Mouse (Mus musculus) heart, adult 2 months (tissue): ENCODE measurements around the gene Smarce1. TPM values are rescaled to one million over a fixed set of nuclear protein-coding genes. Genes with fewer than 3 reads are reported as not detected.
A peak's percentile ranks its signal among the peaks of the same experiment; 100 is the strongest.

ENCODE experiments used
- DNase-seq, 2 experiments: peaks; one replicate each; pipeline ENCODE4 v3.0.0; 2021
- H3K27ac ChIP-seq: fragments of 200-600 bp; 2 replicates; pipeline ENCODE4 v1.8.1; 2022
- H3K27me3 ChIP-seq: fragments of 200-500 bp; 2 replicates; pipeline ENCODE4 v1.6.1; 2012; ENCODE audit warnings: mild to moderate bottlenecking, low read length, inconsistent platforms, mixed read lengths; ENCODE audit not compliant: control insufficient read depth, insufficient read depth
- H3K36me3 ChIP-seq: fragments of 200-500 bp; 2 replicates; pipeline ENCODE4 v1.6.1; 2012; ENCODE audit warnings: low read length, inconsistent platforms; ENCODE audit not compliant: control insufficient read depth, insufficient read depth
- H3K4me1 ChIP-seq: fragments of 200-500 bp; 2 replicates; pipeline ENCODE4 v1.6.1; 2011; ENCODE audit warnings: low read length; ENCODE audit not compliant: control insufficient read depth, insufficient read depth
- H3K4me3 ChIP-seq: fragments of 200-600 bp; 2 replicates; pipeline ENCODE4 v1.8.1; 2022
- H3K79me2 ChIP-seq: fragments of 200-500 bp; replicated peaks from 2 replicates; pipeline ENCODE4 v1.6.1; 2012; ENCODE audit warnings: mild to moderate bottlenecking, inconsistent platforms, low read length, moderate library complexity, mixed read lengths; ENCODE audit not compliant: control insufficient read depth, insufficient read depth
- H3K9ac ChIP-seq: fragments of 200-500 bp; 2 replicates; pipeline ENCODE4 v1.6.1; 2012; ENCODE audit warnings: low read depth, mild to moderate bottlenecking, control low read depth, inconsistent platforms, low read length, mixed read lengths
- CTCF ChIP-seq: fragments of 200-600 bp; IDR thresholded peaks from 2 replicates; pipeline ENCODE4 v1.8.1; 2022; ENCODE audit warnings: antibody characterized with exemption, mild to moderate bottlenecking, moderate library complexity
- EP300 ChIP-seq: fragments of 200-500 bp; IDR thresholded peaks from 2 replicates; pipeline ENCODE4 v1.6.1; 2011; ENCODE audit warnings: low read depth, low read length, control low read depth; ENCODE audit not compliant: insufficient read depth
- POLR2A ChIP-seq: fragments of 200-500 bp; IDR thresholded peaks from 2 replicates; pipeline ENCODE4 v1.6.1; 2011; ENCODE audit warnings: mild to moderate bottlenecking, low read depth, low read length, control low read depth; ENCODE audit not compliant: insufficient read depth
- WGBS: fragments of 180-500 bp; shearing (Covaris S2); methylation state at CpG from one replicate; pipeline ENCODE4 v1.1.7; 2018; 5-methylcytosine and 5-hydroxymethylcytosine counted together
- intact Hi-C: fragments of 180-260 bp; cut with DNase I; formaldehyde crosslinking; loops from one replicate; pipeline ENCODE4 v1.15.1; 2025
- polyA plus RNA-seq: library from polyadenylated mRNA; depleted of rRNA; stranded (reverse); fragments of >200 nt; gene quantifications from 2 replicates; pipeline ENCODE4 v1.2.3, GENCODE M21; 2012
- total RNA-seq, 2 experiments: library from RNA; stranded (reverse); gene quantifications; 2 replicates each; pipeline ENCODE4 v1.2.3; 2021

Smarce1 gene
- total and polyA plus RNA-seq, 3 experiments, result 22.2 to 44.6 (median 41.8) TPM

DNA sequence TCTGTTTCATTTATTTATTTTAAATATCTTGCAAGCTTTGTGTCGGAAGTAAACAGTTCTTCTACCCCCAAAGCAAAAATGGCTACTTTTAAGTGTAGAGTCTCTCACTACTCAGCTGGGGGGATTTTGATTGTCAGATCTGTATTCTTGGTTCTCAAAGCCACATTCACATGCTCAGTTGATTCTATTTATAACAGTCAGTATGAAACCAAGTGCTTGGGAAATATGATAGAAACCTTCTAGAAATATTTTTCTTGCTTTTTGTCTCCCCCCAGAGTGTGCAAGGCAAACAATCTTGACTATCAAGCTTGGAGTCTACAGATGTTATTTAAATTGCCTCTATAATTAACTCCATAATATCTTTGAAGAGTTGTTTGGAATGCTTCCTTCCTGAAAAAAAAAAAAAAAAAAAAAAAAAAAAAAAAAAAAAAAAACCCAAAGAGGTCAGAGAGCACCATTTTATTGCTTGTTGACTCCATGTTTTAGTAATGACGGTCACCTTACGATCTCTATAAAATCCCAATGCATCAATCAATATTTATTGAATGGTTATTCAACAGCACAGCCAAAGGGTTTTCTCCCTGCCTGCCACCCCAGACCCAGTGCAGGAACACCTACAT, 12.5 kb upstream of the Smarce1 start:
- Histone ChIP-seq H3K9ac (peak overlapping the region; percentile 69), H3K79me2 (no peaks in the 10 kb centered on the region), H3K27me3 (no peaks in the 10 kb centered on the region), H3K4me1 (peaks cover 2% of the 10 kb centered on the region), H3K4me3 (peak overlapping the region; percentile 54), H3K27ac (peak overlapping the region; percentile 87), H3K36me3 (no peaks in the 10 kb centered on the region)
- TF ChIP-seq POLR2A (no peak), CTCF (peak; percentile 22; the same call in 1 of the 2 replicates), EP300 (no peak)
- DNase-seq, result no peak
- WGBS, result 26% methylated on average over 3 of the region's 3 CpGs
- intact Hi-C loops, result no loop called here

DNA sequence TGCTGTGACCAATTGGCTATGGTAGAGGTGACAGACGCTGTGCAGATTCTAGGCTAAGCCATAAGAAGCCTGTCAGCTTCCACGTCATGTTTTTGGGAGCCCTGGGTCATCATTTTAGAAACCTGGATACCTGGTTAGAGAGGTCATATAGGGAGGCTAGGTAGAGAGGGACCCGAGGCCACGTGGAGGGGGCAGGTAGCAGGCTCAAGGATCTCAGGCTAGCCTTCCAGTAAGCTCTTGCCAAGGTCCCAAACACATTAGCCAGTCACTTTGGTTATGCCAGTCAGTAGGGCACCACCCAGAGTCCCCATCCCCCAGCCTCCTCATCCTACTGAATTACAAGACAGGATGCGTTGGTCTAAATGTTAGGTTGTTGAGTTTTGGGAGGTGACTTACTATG, 11.2 kb upstream of the Smarce1 start:
- H3K4me3 ChIP-seq, result no peak overlapping the region
- H3K4me1 ChIP-seq, result peaks cover 2% of the 10 kb centered on the region
- intact Hi-C loops, result no loop called here
- H3K9ac ChIP-seq, result no peak overlapping the region
- WGBS, result 71% methylated on average over 5 of the region's 5 CpGs
- no peak overlapping the region for H3K27ac ChIP-seq
- H3K79me2 ChIP-seq, result no peaks in the 10 kb centered on the region
- DNase-seq, result no peak
- TF ChIP-seq POLR2A (no peak), CTCF (no peak), EP300 (no peak)
- H3K27me3 ChIP-seq, result no peaks in the 10 kb centered on the region
- H3K36me3 ChIP-seq, result no peaks in the 10 kb centered on the region

DNA sequence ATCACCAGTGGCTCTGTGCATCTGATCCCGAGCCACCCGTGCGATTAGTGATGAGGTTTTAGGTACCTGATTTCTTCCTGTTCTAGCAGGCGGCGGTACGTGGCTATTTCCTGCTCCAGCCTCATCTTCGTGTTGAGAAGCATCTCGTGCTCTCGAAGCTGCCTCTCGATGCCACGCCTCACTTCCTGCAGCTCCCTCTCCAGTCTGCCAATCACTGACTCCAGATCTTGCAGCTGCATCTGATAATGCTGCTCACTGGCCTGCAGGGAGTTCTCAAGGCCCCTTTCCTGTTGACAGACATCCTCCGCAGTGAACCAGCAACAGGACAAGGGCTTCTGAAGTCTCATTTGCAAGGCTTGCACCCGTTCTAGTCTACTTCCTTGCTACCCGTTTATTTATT, 7.7 kb upstream of the Smarce1 start:
- DNase-seq, result peak in 1 of 2 experiments; percentile 39
- H3K9ac ChIP-seq, result no peak overlapping the region
- no peak for TF ChIP-seq POLR2A
- no peak for TF ChIP-seq EP300
- no peak for TF ChIP-seq CTCF
- H3K4me3 ChIP-seq, result no peak overlapping the region
- intact Hi-C loops, result no loop called here
- no peaks in the 10 kb centered on the region; the same call in 1 of the 2 replicates for H3K27me3 ChIP-seq
- no peaks in the 10 kb centered on the region; the same call in 1 of the 2 replicates for H3K36me3 ChIP-seq
- peaks cover 2% of the 10 kb centered on the region for H3K4me1 ChIP-seq
- WGBS, result 23% methylated on average over 14 of the region's 14 CpGs
- no peak overlapping the region for H3K27ac ChIP-seq
- H3K79me2 ChIP-seq, result no peaks in the 10 kb centered on the region

DNA sequence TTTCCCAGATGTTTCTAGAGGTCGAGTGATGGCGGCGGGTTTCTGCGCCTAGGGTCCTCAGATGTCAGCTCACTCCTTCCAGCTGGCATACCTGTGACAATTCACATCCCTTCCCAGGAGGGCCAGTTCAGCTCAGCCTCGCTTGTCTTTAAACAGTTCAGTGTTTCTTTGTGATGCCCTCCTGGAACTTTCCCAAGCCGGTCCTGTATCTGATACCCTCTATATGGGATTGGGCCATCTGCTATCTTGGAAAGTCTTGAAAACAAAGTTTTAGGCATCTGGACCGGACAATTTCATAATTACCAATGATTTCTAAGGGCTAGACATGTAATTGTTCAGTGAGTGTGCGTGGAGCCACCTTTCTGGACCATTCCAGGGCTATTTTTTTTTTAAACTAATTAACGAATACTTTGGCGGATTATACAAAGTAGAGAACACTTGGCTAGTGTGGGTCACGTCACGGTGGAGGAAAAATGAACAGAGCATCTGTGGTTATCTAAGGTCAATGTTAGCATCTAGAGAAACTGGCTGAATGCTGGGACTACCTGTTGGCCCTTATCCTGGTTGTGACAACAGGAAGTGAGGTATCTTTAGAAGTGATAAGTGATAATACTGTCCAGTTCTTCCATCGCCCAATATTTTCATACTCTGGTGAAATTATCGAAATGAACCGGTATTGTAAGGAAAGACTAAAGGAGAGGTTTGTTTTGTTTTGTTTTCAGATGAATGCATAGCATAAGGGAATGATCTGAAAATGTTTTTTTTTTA, 416 bp upstream of the Smarce1 start:
- Histone ChIP-seq H3K79me2 (peaks cover 4% of the 10 kb centered on the region; the same call in 1 of the 2 replicates), H3K27ac (peak overlapping the region; percentile 91), H3K27me3 (no peaks in the 10 kb centered on the region; the same call in 1 of the 2 replicates), H3K36me3 (peaks cover 18% of the 10 kb centered on the region), H3K4me1 (peaks cover 2% of the 10 kb centered on the region), H3K9ac (peak overlapping the region; percentile 98), H3K4me3 (peak overlapping the region; percentile 91)
- no peak for TF ChIP-seq POLR2A
- TF ChIP-seq EP300, result no peak
- TF ChIP-seq CTCF, result no peak
- DNase-seq, result no peak
- 15% methylated on average over 15 of the region's 15 CpGs for WGBS
- intact Hi-C loops, result no loop called here

DNA sequence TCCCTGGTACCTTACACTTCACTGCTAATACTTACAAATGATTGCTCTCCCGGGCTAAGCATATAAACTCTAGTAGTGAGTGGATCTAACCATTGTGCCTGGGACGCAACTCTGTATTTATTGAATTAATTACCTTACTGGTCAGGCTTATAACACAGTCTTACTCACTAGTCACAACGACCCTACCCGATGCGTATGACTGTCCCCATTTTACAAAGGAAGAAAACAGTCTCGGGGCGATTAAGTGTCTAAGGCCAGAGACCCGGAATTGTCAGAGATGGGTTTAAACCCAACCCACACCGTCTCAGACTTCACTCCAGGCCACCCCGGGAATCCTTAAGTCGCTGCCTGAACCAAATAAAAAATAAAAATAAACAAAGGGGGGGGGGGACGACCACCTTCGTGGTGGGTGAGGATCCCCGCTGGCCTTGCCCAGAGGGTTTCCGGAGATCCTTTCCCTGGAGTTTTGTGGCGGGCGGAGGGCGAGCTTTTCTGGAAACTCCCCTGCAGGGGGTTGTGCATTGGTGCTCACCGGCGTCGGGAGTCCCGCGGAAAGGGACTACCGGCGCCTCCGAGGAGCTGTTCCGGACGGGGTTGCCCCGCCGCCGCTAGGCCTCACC, 1.1 kb downstream of the Smarce1 start:
- WGBS, result under 1% methylated on average over 31 of the region's 31 CpGs
- DNase-seq, result no peak
- Histone ChIP-seq H3K4me1 (peaks cover 2% of the 10 kb centered on the region), H3K36me3 (peaks cover 22% of the 10 kb centered on the region), H3K27ac (peak overlapping the region; percentile 91), H3K9ac (peak overlapping the region; percentile 98), H3K79me2 (peaks cover 5% of the 10 kb centered on the region; the same call in 1 of the 2 replicates), H3K4me3 (peak overlapping the region; percentile 91), H3K27me3 (no peaks in the 10 kb centered on the region)
- intact Hi-C loops, result no loop called here
- TF ChIP-seq CTCF, result no peak
- TF ChIP-seq POLR2A, result no peak
- no peak for TF ChIP-seq EP300
